Mouse (Mus musculus): Measurements from ENCODE around the gene Unc5c. TPM values are rescaled to one million over a fixed set of nuclear protein-coding genes. Genes with fewer than 3 reads are reported as not detected.

Gene Unc5c
- total RNA-seq, 2 experiments from 2014 or later = not detected

DNA sequence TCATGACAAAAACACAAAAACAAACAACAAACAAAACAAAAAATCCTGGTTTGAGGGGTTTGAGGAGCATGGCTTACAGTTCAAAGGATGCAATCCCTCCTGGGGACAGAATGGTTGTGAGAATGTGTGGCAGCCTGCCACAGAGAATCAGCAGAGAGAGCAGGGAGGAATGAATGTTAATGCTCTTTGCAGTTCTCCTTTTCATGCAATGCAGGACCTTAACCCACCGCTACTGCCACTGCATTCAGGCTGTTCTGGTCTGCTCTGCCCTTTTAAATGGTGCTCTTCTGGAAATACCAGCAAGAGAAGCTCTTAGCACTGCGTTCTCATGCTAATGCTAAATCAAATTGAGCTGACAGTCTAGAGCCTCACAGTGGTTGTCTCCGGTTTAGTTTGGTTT lies 130.1 kb downstream of the Unc5c start:
- no peak for ATAC-seq (replicated peaks; ENCODE audit: poor library complexity)

DNA sequence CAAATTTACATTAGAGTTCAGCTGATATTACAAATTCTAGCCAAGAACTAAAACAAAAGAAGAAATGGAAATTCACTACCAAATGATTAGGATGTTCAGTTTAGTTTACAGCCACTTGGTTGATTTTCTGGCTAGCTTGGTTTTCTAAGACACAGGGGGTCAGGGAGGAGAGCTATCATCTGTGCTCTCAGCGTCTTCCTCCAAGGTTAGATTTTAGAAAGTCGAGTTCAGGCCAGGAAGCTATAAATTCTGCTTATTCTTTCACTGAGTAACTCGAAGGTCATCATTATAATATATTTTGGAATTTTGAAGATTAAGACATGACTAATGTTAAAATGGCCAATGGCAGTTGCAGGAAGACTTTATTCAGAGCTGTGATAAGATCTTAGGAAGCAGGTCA lies 131.4 kb downstream of the Unc5c start:
- no peak for ATAC-seq (replicated peaks; ENCODE audit: poor library complexity)

DNA sequence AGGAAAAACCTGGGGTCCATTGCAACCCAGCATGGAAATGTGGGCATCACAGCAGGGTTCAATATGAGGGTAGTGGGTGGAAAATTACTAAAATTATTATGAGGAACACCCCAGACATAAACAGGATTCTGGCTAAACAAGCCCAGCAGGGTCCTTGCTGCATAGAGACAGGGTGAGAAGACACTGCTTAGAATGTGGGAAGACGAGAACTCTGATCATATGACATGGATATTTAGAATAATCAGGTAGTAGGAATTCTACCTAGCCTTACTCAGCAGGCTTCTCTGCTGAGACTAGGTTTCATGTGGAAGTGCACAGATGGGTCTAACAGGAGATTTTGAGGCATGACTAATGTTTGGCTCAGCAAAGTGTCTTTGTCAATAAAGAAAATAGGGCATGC lies 131.9 kb downstream of the Unc5c start:
- ATAC-seq (replicated peaks; ENCODE audit: poor library complexity) = no peak

DNA sequence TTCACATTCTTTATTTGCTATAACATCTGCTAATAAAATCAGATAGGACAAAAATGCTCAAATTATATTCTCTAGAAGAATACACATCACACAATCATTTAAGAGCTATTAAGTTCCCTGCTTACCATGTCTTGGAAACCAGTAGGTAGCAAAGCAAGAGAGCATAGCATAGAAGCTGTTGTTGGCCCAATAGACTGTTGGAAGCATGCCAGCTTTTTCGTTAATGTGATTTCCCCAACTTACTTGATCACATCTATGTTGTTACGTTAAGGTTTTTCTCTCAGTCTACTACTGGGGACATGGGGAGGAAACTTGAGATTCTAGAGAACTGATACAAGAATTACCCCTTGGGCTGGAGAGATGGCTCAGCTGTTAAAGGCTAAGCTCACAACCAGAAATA lies 133.0 kb downstream of the Unc5c start:
- ATAC-seq (replicated peaks; ENCODE audit: poor library complexity) = no peak

DNA sequence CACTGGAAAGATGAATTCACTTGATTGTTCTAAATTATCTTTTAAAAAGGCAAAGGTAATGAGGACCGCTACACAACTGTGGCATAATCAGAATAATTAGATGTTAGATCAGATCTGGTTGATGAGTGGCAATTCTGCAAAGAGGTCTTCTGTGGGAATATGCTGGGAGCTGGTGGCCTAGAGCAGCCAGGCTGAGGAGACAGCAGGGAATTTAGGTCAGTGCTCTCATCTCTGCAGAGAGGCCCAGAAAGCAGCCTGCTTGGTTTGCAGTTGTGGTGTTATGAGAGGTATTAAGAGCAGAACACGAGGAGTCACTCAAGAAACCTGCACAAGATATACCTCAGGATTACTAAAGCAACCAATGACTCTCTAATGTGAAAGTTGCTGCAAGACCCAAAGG lies 133.9 kb downstream of the Unc5c start:
- no peak for ATAC-seq (replicated peaks; ENCODE audit: poor library complexity)

DNA sequence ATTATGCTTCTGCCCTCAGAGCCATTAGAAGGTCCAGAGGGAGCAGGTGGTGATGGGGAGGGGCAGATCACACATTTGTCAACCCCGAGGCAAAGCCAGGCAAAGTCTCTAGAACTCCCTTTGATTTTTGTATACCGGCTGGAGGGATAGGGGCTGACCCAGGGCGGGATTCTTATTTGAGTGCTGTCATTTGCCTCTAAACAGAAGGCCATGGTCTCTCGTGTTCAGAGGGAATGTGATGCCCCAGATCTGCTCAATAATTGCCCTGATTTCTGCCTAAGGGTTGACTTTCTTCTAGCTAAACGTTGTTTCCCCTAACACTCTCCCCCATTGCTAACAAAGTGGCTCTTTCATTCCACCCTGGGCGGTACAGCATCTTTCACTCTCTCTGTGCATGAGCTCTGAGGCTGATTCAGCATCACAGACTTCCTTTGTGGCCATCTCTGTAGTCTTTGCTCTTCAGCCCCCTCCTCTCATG lies 136.1 kb downstream of the Unc5c start:
- no peak for ATAC-seq (replicated peaks; ENCODE audit: poor library complexity)

DNA sequence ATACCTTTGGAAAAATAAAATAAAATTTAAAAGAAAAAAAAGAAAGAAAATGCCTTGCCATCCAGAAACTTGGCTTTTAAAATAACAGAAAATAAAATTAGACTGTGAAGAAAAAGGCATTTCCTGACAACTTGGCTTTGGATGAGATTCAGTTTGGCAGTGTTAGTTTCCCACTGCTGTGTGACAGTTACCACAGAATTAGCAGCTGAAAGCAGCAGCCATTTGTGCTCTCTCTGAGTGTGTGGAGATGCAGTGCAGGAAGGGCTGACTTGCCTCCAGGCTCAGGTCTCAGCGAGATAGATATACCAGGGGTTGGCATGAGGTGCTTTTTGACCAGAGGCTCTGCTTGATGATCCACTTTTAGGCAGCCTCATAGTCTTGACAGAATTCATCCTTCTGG lies 151.7 kb downstream of the Unc5c start:
- no peak for ATAC-seq (replicated peaks; ENCODE audit: poor library complexity)

DNA sequence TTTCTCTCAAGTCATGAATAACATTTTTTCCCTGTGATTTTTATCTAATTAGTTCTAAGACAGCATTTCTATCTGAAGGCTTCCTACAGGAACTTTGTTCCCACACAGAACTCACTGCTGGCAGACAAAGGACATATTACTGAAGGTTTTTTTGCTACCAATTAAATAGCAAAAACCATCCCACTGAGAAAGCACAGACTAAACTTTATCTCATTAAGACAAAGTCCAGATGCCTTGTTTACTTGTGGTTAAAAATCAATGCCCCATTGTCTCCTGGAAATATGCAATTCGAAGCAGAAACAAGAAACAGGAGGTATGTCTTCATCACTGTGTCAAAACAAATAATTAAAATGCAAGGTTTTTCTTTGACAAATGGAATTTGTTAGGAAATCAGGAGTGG lies 153.7 kb downstream of the Unc5c start:
- ATAC-seq (replicated peaks; ENCODE audit: poor library complexity) = no peak

DNA sequence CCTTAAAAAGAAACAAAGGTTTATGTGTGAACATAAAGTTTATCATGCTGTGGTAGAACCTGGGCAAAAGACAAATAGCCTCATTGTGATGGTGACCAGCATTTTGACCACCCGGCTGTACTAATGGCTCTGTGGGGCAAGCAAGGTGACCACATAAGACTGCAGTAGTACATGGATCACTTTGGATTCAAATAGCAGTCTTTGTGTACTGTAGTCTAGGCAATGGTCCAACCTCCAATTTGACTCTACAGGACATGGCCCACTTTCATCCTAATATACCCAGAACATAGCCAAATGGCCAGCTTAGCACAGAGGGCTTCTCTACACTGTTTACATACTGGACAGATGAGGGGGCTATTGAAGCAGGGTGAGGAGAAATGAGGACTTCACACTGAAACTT lies 156.5 kb downstream of the Unc5c start:
- no peak for ATAC-seq (replicated peaks; ENCODE audit: poor library complexity)

DNA sequence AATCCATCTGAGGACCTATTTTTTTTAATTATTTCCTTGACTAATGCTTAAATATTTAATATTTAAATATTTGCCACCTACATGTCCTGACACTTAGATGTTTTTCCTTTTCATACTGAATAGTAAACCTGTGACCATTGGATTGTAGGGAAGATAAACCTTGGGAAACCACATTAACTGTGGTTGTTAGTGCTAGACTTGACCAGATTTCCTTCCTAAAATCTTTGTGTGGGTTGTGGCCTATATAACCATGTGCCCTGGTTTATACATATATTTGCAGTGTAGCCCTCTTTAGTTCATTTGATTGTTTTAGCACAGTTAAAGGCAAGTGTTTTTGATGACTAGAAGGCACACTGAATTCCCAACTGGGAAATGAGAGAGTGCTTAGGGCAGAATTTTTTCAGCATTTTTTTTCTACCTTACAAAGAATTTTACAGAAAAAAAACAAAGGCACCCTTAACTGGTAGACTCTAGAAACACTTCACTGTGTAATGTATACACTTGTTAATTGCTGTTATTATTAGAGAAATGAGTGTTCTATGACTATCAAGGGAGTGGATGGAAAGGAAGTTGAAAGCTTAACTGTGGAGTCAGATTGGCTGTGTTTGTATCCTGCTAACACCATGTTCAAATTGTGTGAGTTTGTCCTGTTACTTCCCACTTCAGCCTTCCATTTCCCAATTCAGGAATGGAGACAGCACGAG lies 162.1 kb downstream of the Unc5c start:
- ATAC-seq (replicated peaks; ENCODE audit: poor library complexity) = peak; percentile 58

DNA sequence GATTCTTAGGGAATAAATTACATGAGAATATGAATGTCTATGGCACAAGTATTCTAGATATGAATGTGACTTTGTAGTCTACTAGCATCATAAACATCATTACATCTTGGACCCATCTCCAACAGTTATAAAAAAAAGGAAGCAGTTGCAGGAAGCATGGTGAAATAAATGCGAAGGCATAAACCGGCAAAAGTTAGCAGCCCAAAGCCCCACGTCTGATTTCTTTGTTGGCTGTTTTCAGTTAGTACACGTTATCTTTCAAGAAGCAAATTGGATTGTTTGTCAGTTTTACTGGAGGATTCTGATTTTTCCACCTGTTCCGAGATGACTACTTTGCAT lies 162.6 kb downstream of the Unc5c start:
- ATAC-seq (replicated peaks; ENCODE audit: poor library complexity) = peak; percentile 46

DNA sequence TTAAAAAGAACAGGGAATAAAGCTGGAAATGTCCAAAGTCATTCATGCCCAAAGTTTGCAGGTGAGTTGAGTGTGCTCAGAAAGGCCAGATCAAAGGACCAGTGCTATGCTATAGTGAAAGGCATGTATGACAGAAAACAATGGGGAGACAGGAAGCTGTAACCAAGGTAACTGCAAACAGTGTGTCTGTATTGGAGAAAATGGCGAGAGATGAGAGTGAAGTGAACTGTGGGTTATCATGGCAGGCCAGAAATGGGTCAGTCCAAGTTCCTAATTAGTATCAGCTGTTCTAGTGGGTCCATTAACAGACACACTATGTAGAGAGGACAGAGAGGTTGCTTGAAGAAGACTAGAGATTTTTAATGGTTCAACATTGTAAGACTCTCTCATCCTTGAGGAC lies 164.4 kb downstream of the Unc5c start:
- ATAC-seq (replicated peaks; ENCODE audit: poor library complexity) = no peak

DNA sequence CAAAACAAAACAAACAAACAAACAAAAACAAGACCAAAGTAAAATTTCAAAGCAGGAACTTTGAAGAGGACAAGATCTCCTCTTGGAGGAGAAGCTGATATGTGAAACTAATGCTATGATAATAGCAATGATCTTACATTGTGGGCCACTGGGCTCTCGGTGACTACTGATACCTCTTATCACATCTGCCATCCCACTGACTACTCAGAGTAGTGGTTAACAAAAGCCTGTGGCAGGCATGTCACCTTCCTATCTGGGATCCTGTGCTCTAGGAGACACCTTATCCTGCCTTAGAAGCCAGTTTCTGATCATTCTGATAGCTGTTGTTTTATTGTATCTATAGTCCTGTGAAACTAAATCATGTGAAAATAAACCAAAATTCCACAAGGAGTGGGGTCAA lies 172.9 kb downstream of the Unc5c start:
- ATAC-seq (replicated peaks; ENCODE audit: poor library complexity) = no peak; the same call in 1 of the 2 replicates

DNA sequence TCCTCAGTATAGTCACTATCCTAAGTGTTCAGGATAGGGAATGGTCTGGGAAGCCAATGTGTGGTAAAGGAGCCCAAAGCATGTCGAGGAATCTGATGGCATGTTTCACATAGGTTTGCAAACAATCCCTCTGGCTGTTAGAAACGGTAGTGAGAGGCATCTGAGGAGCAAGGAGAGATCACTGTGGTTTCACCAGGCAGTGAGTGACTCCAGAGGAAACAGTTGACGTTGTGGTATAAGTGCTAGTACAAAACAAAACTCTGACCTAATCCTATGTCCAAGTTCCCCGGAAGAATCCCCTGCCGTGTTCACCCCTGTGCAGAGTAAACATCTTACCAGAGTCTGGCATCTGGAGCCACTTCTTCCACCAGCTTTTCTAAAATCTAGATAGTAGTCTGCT lies 179.2 kb downstream of the Unc5c start:
- peak; percentile 68 for ATAC-seq (replicated peaks; ENCODE audit: poor library complexity)

DNA sequence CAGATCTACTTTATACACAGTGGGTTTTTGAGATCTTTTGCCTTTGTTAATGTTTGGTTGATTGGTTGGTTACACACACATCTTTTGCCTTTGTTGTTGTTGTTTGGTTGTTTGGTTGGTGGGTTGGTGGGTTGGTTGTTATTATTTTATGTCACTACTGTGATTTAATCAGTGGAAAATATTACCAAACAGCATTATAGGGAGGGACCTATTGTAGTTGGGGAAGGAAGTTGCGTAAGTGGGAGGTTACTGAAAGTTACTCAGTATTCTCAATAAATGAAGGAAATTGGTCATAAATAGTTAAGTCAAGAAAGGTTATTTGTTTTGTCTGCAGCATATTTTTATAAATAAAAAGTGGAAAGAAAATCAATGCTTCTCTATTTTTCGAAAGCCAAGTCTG lies 181.6 kb downstream of the Unc5c start:
- ATAC-seq (replicated peaks; ENCODE audit: poor library complexity) = peak; percentile 88

DNA sequence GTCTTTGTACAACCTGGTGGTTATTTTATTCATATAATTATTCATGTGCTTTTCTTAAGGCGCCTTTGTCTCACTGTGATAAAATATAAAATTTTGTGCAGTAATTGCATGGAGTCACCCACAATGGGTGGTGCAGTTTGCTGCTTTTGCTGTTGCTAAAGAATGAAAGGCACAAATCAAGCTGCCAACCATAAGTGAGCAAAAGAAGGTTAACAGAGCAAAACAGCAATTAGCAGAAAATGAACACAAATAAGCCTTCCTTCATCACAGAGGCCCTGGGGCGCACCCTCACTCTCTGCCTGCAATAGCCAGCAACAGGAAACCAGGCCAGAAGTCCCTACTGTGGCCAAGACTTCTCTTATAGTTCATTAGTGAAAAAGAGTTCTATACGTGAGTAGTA lies 185.6 kb downstream of the Unc5c start:
- no peak for ATAC-seq (replicated peaks; ENCODE audit: poor library complexity)

DNA sequence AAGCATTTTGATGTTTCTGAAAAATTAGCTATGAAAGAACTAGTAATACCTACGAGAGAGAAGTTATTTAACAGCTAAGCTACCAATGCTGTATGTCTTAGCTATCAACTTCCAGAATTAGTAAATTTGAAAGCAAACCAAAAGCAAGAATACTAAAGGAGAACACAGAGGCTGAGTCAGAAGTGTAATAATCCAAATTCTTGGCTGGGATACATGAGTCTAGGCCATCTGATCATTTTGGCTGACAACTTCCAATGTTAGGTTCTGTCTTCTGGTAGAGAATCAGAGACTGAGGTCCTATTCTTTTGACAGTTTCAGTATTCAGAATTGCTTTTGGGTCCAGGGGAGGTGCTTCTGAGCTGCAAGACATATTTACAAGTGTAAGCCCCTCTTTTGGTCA lies 188.9 kb downstream of the Unc5c start:
- no peak for ATAC-seq (replicated peaks; ENCODE audit: poor library complexity)

DNA sequence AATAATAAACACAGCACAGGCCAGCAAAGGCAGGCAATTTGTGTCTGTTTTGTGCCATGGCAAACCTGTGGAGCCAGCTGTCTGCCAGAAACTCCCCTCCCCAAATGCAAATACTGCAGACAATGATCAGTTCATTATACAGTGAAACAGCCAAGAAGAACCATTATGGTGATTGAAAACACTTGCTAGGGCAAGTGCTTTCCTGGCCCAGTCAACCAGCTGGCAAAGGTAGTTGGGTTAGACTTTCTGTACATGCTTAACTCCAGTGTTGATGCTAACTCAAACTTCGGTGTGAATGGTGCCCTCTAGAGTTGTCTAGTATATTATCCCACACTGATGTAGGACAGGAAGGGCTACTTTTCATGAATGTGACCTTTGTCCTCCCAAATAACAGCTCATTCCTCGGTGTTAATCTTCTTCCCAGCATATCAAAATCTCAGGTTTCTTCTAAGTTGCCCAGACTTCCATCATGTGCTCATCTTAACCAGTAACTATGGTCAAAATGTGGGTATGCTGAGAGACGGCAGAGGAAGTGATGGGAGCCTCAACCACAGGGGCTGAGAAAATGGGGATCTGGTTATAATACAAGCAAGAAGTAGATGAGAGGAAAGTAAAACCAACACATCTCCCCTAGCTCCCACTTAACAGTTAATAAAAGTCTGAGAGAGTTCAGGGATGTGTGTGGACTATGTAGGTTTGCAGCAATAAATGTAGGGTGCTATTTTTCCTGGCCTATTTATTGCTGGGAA lies 194.2 kb downstream of the Unc5c start:
- peak; percentile 81 for ATAC-seq (replicated peaks; ENCODE audit: poor library complexity)

DNA sequence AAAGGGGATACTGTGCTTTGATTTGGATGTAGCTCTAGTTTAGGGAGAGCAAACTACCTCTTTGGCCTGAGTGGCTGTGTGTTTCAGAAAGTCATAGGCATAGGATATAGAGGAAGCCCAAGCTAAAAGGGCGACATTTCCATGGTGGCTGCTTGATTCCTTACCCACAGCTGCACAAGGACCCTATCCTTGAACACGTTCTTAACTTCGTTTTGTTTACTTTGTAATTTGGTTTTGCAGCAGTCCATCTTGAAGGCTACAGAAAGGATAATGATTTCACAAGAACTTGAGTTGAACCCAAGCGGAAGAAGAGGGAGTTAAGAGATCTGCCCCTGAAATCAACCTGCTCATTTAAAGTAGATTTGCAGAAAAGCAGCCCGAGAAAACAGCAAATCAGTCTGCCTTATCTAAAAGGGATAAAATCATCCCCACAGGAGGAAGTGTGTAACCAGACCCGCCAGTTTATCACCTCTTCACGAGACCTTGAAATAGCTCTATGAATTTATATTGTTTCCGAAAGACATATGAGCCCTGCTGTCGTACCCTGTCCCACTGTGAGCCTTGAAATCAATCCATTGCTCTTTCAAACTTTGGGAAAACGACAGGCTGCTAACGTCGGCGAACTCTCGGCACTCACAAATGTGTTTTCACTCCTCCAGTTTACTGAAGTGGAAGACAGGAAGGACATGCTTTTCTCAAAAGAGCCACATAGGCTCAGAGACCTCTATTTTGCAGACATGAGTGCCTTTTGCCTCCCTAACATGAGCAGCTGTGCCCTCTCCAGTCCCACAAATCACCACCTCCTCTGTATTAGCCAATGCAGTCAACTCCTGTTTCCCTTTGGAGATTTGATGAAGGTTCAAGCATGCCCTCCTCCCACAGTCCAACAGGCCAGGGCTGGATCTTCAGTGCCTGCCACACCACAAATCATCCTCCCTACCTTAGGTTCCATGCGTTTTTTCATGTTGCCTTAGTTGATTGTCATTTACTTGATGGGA lies 195.3 kb downstream of the Unc5c start:
- no peak for ATAC-seq (replicated peaks; ENCODE audit: poor library complexity)

DNA sequence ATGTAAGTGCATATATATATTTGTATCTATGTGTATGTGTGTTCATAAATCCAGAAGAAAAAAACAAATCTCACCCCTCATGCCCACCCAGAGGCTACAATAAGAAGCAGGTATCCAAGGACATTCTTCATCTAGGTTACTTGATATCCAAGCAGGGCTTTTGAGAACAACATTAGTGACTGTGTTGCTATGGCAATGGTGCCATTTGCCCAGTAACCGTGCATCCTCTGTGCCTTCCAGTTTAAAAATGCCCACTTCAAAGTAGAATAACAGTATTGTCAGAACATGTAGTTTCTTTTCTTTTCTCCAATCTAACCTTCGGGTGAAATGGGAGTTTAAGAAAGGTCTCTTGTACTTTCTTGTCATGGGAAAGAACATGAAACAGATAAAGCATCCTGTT lies 224.1 kb downstream of the Unc5c start:
- ATAC-seq (replicated peaks; ENCODE audit: poor library complexity) = no peak

DNA sequence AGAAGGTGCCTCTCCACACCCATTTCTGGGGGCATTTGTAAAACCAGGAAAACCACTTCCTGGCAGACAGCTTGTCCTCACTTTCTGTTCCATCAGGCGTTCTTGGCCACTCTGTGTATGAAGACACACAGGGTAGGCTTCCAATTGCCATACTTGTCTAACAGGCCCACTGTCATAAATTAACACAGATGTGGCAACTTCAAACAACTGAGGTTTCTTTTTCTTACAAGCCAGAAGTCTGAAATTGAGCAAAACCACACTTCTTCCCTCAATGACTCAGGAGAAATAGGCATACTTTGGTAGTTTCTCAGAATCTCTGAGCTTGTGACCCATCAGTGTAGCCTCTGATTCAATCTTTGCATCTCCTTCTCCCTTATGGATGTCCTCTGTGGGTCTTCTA lies 225.7 kb downstream of the Unc5c start:
- peak; percentile 85 for ATAC-seq (replicated peaks; ENCODE audit: poor library complexity)

Measured in megakaryocyte progenitor cell, adult 5-6 weeks (primary cell).